Mouse (Mus musculus) right cerebral cortex, postnatal 14 days (tissue): ENCODE results near the gene Hcls1.

Experiments used
- DNase-seq: peaks from one replicate; pipeline ENCODE4 v3.0.0; 2022

The Hcls1 gene

GRCm38 (mm10) chr16:36934841-36935620 is at the start of gene Hcls1:
Hcls1 (plus strand) TSS chr16:36934983.
- no peak for DNase-seq

- no peak for DNase-seq
Observed at GRCm38 (mm10) chr16:36885912-36886311, 48.9 kb upstream of the Hcls1 start.

DNA sequence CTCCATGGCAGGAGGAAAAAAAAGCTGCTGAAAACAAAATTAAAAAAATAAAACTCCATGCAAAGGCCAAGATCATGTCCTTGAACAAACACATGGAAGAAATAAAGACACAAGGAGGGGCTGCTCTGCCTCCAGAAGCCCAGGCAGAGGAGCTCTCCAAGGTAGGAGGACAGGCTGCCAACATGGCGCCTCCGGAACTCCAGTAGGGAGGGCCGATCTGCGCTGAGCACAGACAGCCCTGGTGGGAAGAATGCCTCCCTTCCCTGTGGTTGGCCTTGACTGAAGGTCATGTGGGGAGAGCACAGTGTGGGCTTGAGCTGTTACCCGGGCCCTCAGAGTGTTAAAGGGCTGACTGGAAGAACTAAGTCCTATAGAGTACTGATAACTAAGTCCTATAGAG is 47.2 kb upstream of the Hcls1 start:
- DNase-seq, result no peak

- DNase-seq, result no peak
Observed at GRCm38 (mm10) chr16:36890559-36890958, 44.2 kb upstream of the Hcls1 start.

GRCm38 (mm10) chr16:36891415-36891814 is 43.4 kb upstream of the Hcls1 start:
- DNase-seq, result no peak

- no peak for DNase-seq
Observed at GRCm38 (mm10) chr16:36893317-36893716, 41.5 kb upstream of the Hcls1 start.

DNA sequence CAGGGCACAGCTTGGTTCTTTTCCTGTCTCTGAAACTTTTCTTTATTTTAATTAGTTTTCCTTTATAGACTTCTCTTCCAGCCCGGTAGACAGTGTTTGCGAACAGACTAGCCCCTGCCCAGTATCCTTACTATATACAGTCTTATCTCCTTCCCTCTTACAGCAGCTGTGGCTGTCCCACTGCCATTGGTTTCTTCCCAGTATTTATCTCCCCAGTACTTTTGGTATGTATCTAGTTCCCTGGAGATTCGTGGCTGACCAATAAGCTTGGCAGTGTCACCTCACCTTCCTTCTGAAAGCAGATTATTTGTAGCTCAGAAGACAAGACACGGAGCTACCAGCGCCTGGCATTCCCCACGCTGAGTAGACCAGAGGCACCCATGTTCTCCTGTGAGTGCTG is 38.1 kb upstream of the Hcls1 start:
- DNase-seq, result no peak

DNA sequence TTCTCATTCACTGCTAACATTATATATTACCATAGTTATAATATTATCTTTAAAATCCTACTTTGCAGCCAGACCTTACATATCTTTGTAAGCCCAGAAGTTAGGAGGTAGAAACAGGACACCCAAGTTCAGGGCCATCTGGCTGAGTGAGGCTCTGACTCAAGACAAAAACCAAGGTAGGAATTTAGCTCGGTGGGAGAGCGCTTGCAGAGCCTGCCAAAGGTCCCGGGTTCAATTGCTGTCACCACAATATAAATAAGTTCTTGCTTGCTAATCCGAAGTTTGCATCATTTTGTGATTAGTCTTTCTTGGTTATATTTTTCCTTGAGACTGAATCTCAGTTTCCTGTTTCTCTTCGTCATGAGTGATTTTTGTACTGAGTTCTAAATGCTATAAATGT is 31.6 kb upstream of the Hcls1 start:
- DNase-seq, result no peak

DNA sequence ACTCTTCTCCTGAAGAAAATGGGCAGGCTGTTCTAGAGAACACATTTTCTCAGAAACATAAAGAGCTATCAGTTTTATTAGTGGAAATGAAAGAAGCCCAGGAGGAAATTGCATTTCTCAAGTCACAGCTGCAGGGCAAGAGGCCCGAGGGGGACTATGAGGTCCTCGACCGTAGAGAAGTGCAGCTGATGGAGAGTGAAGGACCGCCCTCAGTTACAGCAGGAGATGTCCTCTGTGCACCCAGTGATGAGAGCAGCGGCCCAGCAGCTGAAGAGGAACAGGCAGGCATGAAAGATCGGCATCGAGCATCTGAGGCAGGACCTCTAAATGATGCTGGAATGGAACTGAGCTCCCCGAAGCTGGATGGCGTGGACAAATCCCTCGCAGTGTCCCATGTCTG is 22.9 kb upstream of the Hcls1 start:
- no peak for DNase-seq

DNA sequence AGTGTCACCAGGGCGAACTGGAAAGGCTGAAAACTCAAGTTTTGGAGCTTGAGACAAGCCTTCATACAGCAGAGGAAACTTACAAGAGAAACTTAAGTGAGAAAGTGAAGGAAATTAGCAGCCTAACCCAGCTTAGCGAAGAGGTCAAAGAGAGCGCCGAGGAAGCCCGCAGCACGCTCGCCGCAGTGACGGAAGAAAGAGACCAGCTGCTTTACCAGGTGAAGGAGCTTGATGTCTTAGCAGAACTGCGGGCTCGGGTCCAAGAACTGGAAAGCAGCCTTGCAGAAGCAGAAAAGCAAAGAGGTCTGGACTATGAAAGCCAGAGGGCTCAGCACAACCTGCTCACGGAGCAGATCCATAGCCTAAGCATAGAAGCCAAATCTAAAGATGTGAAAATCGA is 22.5 kb upstream of the Hcls1 start:
- DNase-seq, result no peak

- no peak for DNase-seq
Observed at GRCm38 (mm10) chr16:36914195-36914594, 20.6 kb upstream of the Hcls1 start.

GRCm38 (mm10) chr16:36918505-36918904 is 16.3 kb upstream of the Hcls1 start:
- no peak for DNase-seq

- DNase-seq, result no peak
Observed at GRCm38 (mm10) chr16:36920410-36920809, 14.4 kb upstream of the Hcls1 start.

DNA sequence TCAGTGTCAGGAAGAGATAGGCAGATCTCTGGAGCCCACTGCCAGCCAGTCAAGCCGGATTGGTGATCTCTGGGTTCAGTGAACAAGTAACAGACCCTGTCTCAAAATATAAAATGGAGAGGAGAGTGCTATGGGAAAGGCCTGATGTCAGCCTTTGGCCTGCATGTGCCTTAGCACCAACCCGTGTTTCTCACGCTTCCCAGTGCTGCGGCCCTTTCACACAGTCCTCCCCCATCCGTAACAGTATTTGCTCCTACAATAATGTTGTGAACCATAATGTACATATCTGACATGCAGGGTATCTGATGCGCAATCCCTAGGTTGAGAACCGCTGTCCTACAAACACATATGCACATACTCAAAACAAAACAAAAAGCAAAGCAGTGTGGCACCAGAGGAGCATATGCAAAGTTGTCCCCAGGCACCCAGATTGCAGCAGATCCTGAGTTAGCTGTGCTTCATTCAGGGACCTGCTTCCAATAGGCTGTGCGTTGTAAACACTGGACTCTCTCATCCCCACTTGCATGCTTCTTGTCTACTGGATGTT is 13.6 kb upstream of the Hcls1 start:
- no peak for DNase-seq

- no peak for DNase-seq
Observed at GRCm38 (mm10) chr16:36921980-36922379, 12.8 kb upstream of the Hcls1 start.

DNA sequence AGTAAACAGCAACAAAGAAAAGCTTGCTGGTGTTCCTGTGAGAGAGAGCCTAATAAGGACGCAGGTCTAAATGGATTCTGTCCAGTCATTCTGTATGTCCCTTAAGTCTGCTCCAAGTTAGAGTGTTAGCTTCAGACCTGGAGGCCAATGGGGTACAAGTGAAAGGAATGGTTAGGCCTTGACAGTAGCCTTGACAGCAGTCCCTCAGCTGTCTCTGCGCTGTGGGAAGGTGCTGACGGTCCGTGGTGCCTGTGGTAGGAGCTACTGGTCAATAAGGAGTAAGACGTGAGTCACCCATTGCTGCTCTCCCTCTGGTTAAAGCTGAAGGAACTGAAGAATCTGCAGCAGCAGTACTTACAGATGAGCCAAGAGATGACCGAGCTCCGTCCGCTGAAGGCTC is 10.5 kb upstream of the Hcls1 start:
- no peak for DNase-seq

DNA sequence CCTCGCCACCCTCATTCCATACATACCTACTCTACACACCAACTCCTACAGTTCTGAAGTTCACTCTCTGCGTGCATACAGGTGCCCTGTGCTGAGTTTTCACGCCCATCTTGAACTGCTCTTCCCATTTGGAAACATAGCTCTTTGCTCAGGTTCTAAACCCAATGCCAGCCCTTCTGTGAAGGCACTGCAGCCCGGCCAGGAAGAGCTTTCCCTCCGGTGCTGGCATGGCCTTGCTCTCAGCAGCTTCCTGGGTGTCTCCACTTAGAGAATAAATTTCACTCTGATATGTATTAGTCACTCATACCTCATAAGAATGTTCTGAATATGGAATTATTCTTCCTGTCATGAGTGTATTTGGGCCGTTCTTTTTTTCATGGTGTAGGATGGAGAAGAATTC is 9.4 kb upstream of the Hcls1 start:
- DNase-seq, result no peak

GRCm38 (mm10) chr16:36925797-36926196 is 9.0 kb upstream of the Hcls1 start:
- no peak for DNase-seq

GRCm38 (mm10) chr16:36926514-36927447 is 8.0 kb upstream of the Hcls1 start:
- DNase-seq, result no peak

DNA sequence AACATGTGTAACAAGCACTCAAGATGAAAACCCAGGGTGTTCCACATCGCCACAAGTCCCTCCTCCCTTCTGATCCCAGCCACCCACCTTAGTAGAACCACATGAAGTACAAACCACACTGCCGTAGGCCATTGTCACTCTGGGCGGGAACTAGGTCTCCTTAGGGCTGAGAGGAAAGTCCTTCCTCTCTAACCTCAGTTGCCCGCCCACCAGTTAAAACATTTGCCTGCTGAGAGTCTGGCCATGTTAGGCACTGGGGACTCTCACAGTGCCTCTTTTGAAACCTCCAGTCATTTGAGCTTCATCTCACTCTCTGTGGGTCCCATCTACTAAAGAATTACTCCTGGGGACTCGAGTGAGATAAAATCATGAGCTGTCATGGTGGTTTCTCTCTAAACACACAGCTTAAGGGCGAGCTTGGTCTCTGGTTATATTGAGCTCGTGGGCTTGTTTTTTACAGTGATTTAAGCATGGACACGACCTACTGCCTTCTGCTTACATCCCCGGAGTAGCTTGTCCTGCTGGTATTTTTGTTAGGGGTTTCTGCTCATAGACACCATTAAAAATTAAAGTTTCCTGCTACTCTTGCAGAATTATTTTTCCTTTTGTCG is 7.2 kb upstream of the Hcls1 start:
- DNase-seq, result no peak

DNA sequence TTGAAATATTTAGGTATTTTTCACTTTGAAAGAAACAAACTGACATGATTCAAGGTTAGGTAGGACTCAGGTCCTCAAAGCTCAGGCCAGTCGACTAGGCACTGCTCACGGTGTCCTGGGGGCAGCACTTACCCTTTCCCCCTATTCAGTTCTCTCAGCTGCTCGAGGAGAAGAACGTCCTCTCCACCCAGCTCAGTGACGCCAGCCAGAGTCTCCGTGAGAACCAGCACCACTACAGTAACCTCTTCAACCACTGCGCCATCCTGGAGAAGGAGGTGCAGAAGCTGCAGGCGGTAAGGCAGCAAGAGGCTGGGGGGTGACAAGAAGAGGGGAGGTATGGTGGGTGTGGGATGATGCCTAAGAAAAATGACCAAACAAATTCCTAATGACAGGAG is 6.7 kb upstream of the Hcls1 start:
- no peak for DNase-seq

- no peak for DNase-seq
Observed at GRCm38 (mm10) chr16:36929216-36929615, 5.6 kb upstream of the Hcls1 start.
